In the genomic region with DNA sequence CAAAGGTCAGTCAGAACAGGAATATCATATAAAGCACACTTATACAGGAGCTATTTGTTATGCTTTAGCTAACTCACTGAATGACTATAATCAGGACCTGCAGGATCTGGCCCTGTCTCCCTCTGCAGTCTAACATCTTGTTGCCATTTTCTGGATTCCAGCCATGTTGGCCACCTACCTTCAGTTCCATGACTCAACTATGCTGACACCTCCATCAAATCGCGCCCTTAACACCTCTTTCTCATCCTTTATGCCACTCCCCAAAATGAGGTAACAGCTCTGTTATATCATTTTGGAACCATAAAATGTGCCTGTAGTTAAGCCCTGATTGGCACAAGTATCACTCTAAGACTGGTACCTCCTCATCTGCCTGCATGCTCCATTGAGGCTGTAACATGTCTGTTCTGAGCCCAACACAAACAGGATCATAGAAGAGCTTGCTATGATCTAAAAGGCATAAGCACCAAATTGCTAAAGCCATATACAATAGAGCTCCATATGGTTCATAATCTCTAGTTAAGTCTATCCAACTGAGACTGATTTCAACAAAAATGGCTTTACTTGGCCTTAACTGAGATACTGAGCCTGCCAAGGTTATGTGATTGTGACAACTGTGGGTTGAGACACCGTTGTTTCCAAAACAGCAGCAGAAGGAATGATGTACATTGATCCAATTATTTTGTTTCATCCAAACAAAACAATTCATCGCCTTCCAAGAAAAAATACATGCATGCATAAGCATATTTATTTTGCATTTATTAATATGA, we compare ENCODE assay signal across 23 mouse cellular contexts. TPM values are rescaled to one million over a fixed set of nuclear protein-coding genes. Genes with fewer than 3 reads are reported as not detected.
DNase-seq lines count a peak whose midpoint lies in the region; ATAC-seq lines count a peak whose summit lies in the region.
"Had no signal": no experiment of that assay in that cellular context is flagged by ENCODE, and none has a peak within 500 bp of the region (broad histone marks: within the 10 kb centered on the region; RNA-seq: fewer than 3 reads in every experiment).

No protein-coding gene starts in this region.

- no peaks in the 10 kb centered on the region for H3K9me3 ChIP-seq in forebrain, embryonic 13.5 days (replicated peaks)
- no peaks in the 10 kb centered on the region for H3K9me3 ChIP-seq in forebrain, embryonic 12.5 days
- no peaks in the 10 kb centered on the region for H3K9me3 ChIP-seq in lung, embryonic 16.5 days (ENCODE audit: control insufficient read depth, low read length)
- H3K9me3 ChIP-seq in hindbrain, embryonic 12.5 days (replicated peaks), result no peaks in the 10 kb centered on the region
- H3K9me3 ChIP-seq: embryonic facial prominence, embryonic 12.5 days; G1E; heart, embryonic 13.5 days had no signal

- whole genome bisulfite sequencing in forebrain, embryonic 13.5 days, result 92% methylated on average over 4 of the region's 4 CpGs
- WGBS in forebrain, embryonic 12.5 days, result 92% methylated on average over 4 of the region's 4 CpGs
- 73% methylated on average over 4 of the region's 4 CpGs for WGBS in lung, embryonic 16.5 days
- WGBS in hindbrain, embryonic 12.5 days, result 95% methylated on average over 4 of the region's 4 CpGs

- peak; percentile 21; the same call in 1 of the 2 replicates for ATAC-seq in forebrain, embryonic 13.5 days
- no peak for ATAC-seq in forebrain, embryonic 12.5 days (ENCODE audit: low FRiP score)
- ATAC-seq in frontal cortex, adult (ENCODE audit: low TSS enrichment), result peak; percentile 74
- ATAC-seq in lung, embryonic 16.5 days (ENCODE audit: low read depth), result peak; percentile 67
- ATAC-seq in hindbrain, embryonic 12.5 days (ENCODE audit: low FRiP score), result no peak
- ATAC-seq: CD4-positive, CD25-positive, alpha-beta regulatory T cell, adult 4 months; hindbrain, embryonic 16.5 days; inflammation-experienced regulatory T-cells, adult 6 months had no signal

- H3K4me1 ChIP-seq in forebrain, embryonic 13.5 days, result no peaks in the 10 kb centered on the region
- no peaks in the 10 kb centered on the region for H3K4me1 ChIP-seq in forebrain, embryonic 12.5 days
- peaks cover 6% of the 10 kb centered on the region; the same call in 1 of the 2 replicates for H3K4me1 ChIP-seq in lung, embryonic 16.5 days (replicated peaks; ENCODE audit: control insufficient read depth, insufficient read depth, low read length)
- H3K4me1 ChIP-seq in hindbrain, embryonic 12.5 days, result no peaks in the 10 kb centered on the region
- H3K4me1 ChIP-seq: heart, embryonic 13.5 days had no signal

- H3K36me3 ChIP-seq in forebrain, embryonic 13.5 days (ENCODE audit: poor library complexity, severe bottlenecking), result no peaks in the 10 kb centered on the region
- no peaks in the 10 kb centered on the region for H3K36me3 ChIP-seq in forebrain, embryonic 12.5 days (replicated peaks)
- no peaks in the 10 kb centered on the region for H3K36me3 ChIP-seq in lung, embryonic 16.5 days (ENCODE audit: control insufficient read depth, insufficient read depth, low read length)
- H3K36me3 ChIP-seq in hindbrain, embryonic 12.5 days, result no peaks in the 10 kb centered on the region
- H3K36me3 ChIP-seq: embryonic facial prominence, embryonic 12.5 days; G1E; heart, embryonic 13.5 days had no signal

- H3K4me3 ChIP-seq in forebrain, embryonic 13.5 days, result no peak overlapping the region
- H3K4me3 ChIP-seq in forebrain, embryonic 12.5 days (replicated peaks), result no peak overlapping the region
- no peak overlapping the region for H3K4me3 ChIP-seq in lung, embryonic 16.5 days (ENCODE audit: low read length)
- no peak overlapping the region for H3K4me3 ChIP-seq in hindbrain, embryonic 12.5 days
- H3K4me3 ChIP-seq: embryonic facial prominence, embryonic 12.5 days; heart, embryonic 13.5 days had no signal

- no peak overlapping the region for H3K9ac ChIP-seq in forebrain, embryonic 13.5 days
- no peak overlapping the region for H3K9ac ChIP-seq in forebrain, embryonic 12.5 days
- H3K9ac ChIP-seq in lung, embryonic 16.5 days (ENCODE audit: low read length), result no peak overlapping the region
- no peak overlapping the region for H3K9ac ChIP-seq in hindbrain, embryonic 12.5 days
- H3K9ac ChIP-seq: embryonic facial prominence, embryonic 12.5 days; heart, embryonic 13.5 days had no signal

- H3K27ac ChIP-seq in forebrain, embryonic 13.5 days, result no peak overlapping the region
- H3K27ac ChIP-seq in forebrain, embryonic 12.5 days, result no peak overlapping the region
- no peak overlapping the region for H3K27ac ChIP-seq in lung, embryonic 16.5 days (ENCODE audit: low read length)
- no peak overlapping the region for H3K27ac ChIP-seq in hindbrain, embryonic 12.5 days
- H3K27ac ChIP-seq: embryonic facial prominence, embryonic 12.5 days; heart, embryonic 13.5 days had no signal

- no peak for DNase-seq in frontal cortex, postnatal 14 days (ENCODE audit: low spot score in 2 of 2)
- no peak for DNase-seq in lung, postnatal 10 days
- DNase-seq in brain, adult 2 months (ENCODE audit: low read depth, low spot score), result peak; percentile 67
- DNase-seq: adrenal gland, adult 8-10 months; adrenal gland, postnatal 36 days; B cell, adult 2 months; cerebellum, adult 11-12 months; cerebellum, adult 9-10 months; cerebellum, postnatal 25 days; gastrocnemius, postnatal 36 days; heart, adult 11 months; heart, postnatal 36 days had no signal

- H3K27me3 ChIP-seq in forebrain, embryonic 13.5 days, result no peaks in the 10 kb centered on the region
- no peaks in the 10 kb centered on the region for H3K27me3 ChIP-seq in forebrain, embryonic 12.5 days
- no peaks in the 10 kb centered on the region for H3K27me3 ChIP-seq in lung, embryonic 16.5 days (ENCODE audit: control insufficient read depth, insufficient read depth, low read depth, low read length)
- no peaks in the 10 kb centered on the region for H3K27me3 ChIP-seq in hindbrain, embryonic 12.5 days
- H3K27me3 ChIP-seq: embryonic facial prominence, embryonic 12.5 days; heart, embryonic 13.5 days had no signal

- H3K4me2 ChIP-seq in forebrain, embryonic 13.5 days, result no peak overlapping the region
- H3K4me2 ChIP-seq in forebrain, embryonic 12.5 days, result no peak overlapping the region
- H3K4me2 ChIP-seq in lung, embryonic 16.5 days (ENCODE audit: low read depth, low read length), result no peak overlapping the region
- no peak overlapping the region for H3K4me2 ChIP-seq in hindbrain, embryonic 12.5 days (replicated peaks)
- H3K4me2 ChIP-seq: embryonic facial prominence, embryonic 12.5 days; heart, embryonic 13.5 days had no signal

RNA-seq across cellular contexts. Expression of gene Pcsk5, which starts 37.8 kb away (rescaled TPM):
- 5.2 and 5.4 TPM in 2 replicates for polyA plus RNA-seq in forebrain, embryonic 13.5 days (2015; fragmentation: Nextera tagmentation; extraction: Ambion mirVana)
- 10.6 and 12.5 TPM in 2 replicates for polyA plus RNA-seq in forebrain, embryonic 12.5 days (2016; fragmentation: Nextera tagmentation; extraction: Ambion mirVana)
- 23.7 and 24.0 TPM in 2 replicates for polyA plus RNA-seq in lung, embryonic 16.5 days (2015; fragmentation: Nextera tagmentation; extraction: Ambion mirVana)
- polyA plus RNA-seq in hindbrain, embryonic 12.5 days (2016; fragmentation: Nextera tagmentation; extraction: Ambion mirVana), result 12.0 and 13.0 TPM in 2 replicates
- polyA plus RNA-seq: CD4-positive, CD25-positive, alpha-beta regulatory T cell, adult 4 months; G1E; inflammation-experienced regulatory T-cells, adult 6 months had no signal

Comparison
In these comparisons a context has a peak if more than half of its experiments do, and no peak if none do; other contexts are left out.
1. ATAC-seq: peak in forebrain, embryonic 13.5 days (single experiment), frontal cortex, adult (single experiment) and lung, embryonic 16.5 days (single experiment); none in forebrain, embryonic 12.5 days (single experiment) and hindbrain, embryonic 12.5 days (single experiment).